Mouse (Mus musculus) G1E (cell line): ENCODE results near the gene Snx8. TPM values are rescaled to one million over a fixed set of nuclear protein-coding genes. Genes with fewer than 3 reads are reported as not detected.

Experiments
- ATAC-seq: 2 replicates; pipeline ENCODE4 v1.8.0; 2016; ENCODE audit warnings: mild to moderate bottlenecking; ENCODE audit not compliant: insufficient number of reproducible peaks, poor library complexity, low FRiP score, severe bottlenecking; ENCODE audit errors: extremely low read depth
- DNase-seq: peaks from one replicate; pipeline ENCODE4 v3.0.0; 2012; ENCODE audit warnings: low spot score
- H3K27me3 ChIP-seq: 2 replicates; pipeline ENCODE4 v1.6.1; 2012; ENCODE audit warnings: mild to moderate bottlenecking, low read length, inconsistent platforms; ENCODE audit not compliant: insufficient read depth
- H3K36me3 ChIP-seq: replicated peaks from 2 replicates; pipeline ENCODE3; 2012; ENCODE audit warnings: mild to moderate bottlenecking, inconsistent platforms
- H3K4me1 ChIP-seq: 2 replicates; pipeline ENCODE4 v1.6.1; 2012; ENCODE audit warnings: low read depth, low read length, inconsistent platforms, mixed read lengths; ENCODE audit not compliant: insufficient read depth
- H3K4me3 ChIP-seq: 2 replicates; pipeline ENCODE4 v1.5.1; 2012; ENCODE audit warnings: low read depth, mild to moderate bottlenecking, inconsistent platforms, low read length, moderate library complexity, mixed read lengths
- H3K9me3 ChIP-seq: replicated peaks from 2 replicates; pipeline ENCODE4 v1.6.1; 2012; ENCODE audit warnings: inconsistent platforms
- CTCF ChIP-seq: IDR thresholded peaks from 2 replicates; pipeline ENCODE4 v1.5.1; 2012; ENCODE audit warnings: low read depth, low read length, inconsistent platforms, mixed read lengths
- GATA1 ChIP-seq: IDR thresholded peaks from 2 replicates; pipeline ENCODE4 v1.6.1; 2012; ENCODE audit warnings: borderline replicate concordance, low read length, inconsistent platforms, mixed read lengths
- GATA2 ChIP-seq: IDR thresholded peaks from 2 replicates; pipeline ENCODE4 v1.6.1; 2012; ENCODE audit warnings: low read depth, low read length, inconsistent platforms, borderline replicate concordance
- POLR2AphosphoS5 ChIP-seq: IDR thresholded peaks from 2 replicates; pipeline ENCODE4 v1.6.1; 2012; ENCODE audit warnings: low read depth, low read length, inconsistent platforms; ENCODE audit not compliant: insufficient replicate concordance
- TAL1 ChIP-seq: conservative IDR thresholded peaks from 2 replicates; pipeline ENCODE4 v1.6.1; 2012; ENCODE audit warnings: low read depth, low read length, inconsistent platforms, mixed read lengths
- polyA plus RNA-seq: library from polyadenylated mRNA; stranded (reverse); fragments of >175 nt; gene quantifications from 2 replicates; pipeline ENCODE4 v1.2.3, GENCODE M21; 2012
- total RNA-seq, 2 experiments: library from RNA; stranded (forward) in 1 of 2; stranded (reverse) in 1 of 2; fragments of 200-1000 nt in 1 of 2; fragments of >200 nt in 1 of 2; fragmentation: Nextera tagmentation in 1 of 2; gene quantifications; 2 replicates each; pipeline ENCODE4 v1.2.3; 2014 to 2017

The Snx8 gene
- total and polyA plus RNA-seq, 3 experiments, result 17.8 to 21.8 (median 19.9) TPM

GRCm38 (mm10) chr5:140324058-140324457 lies 65.0 kb downstream of the Snx8 start:
- peaks cover 65% of the 10 kb centered on the region for H3K36me3 ChIP-seq
- no peak for DNase-seq
- H3K27me3 ChIP-seq, result no peaks in the 10 kb centered on the region
- H3K4me1 ChIP-seq, result peaks cover 41% of the 10 kb centered on the region
- H3K4me3 ChIP-seq, result no peak overlapping the region
- no peaks in the 10 kb centered on the region for H3K9me3 ChIP-seq
- TF ChIP-seq GATA2, result no peak
- no peak for TF ChIP-seq CTCF
- TF ChIP-seq TAL1, result no peak
- no peak for TF ChIP-seq POLR2AphosphoS5
- no peak for TF ChIP-seq GATA1
- no peak for ATAC-seq

GRCm38 (mm10) chr5:140321756-140322575 lies 67.1 kb downstream of the Snx8 start:
- ATAC-seq (no peak), DNase-seq (peak; percentile 19)
- TF ChIP-seq GATA2 (no peak), CTCF (no peak), GATA1 (no peak), TAL1 (no peak), POLR2AphosphoS5 (no peak)
- H3K4me3 ChIP-seq, result peak overlapping the region; percentile 92
- peaks cover 52% of the 10 kb centered on the region for H3K4me1 ChIP-seq
- H3K9me3 ChIP-seq, result no peaks in the 10 kb centered on the region
- no peaks in the 10 kb centered on the region for H3K27me3 ChIP-seq
- H3K36me3 ChIP-seq, result peaks cover 62% of the 10 kb centered on the region

GRCm38 (mm10) chr5:140321042-140321755 lies 67.9 kb downstream of the Snx8 start, which contains the start of the genes Mad1l1 and Nudt1:
TSS of gene Mad1l1 (minus strand) at chr5:140321552.
TSS of gene Nudt1 (plus strand) at chr5:140321656.
- TF ChIP-seq GATA2, result no peak
- no peak for TF ChIP-seq TAL1
- no peak for TF ChIP-seq GATA1
- no peak for TF ChIP-seq POLR2AphosphoS5
- TF ChIP-seq CTCF, result no peak
- H3K4me1 ChIP-seq, result peaks cover 54% of the 10 kb centered on the region

GRCm38 (mm10) chr5:140316716-140317115 lies 72.3 kb downstream of the Snx8 start:
- ATAC-seq, result no peak
- Histone ChIP-seq H3K9me3 (no peaks in the 10 kb centered on the region), H3K4me3 (no peak overlapping the region), H3K27me3 (no peaks in the 10 kb centered on the region), H3K36me3 (peaks cover 81% of the 10 kb centered on the region), H3K4me1 (peaks cover 37% of the 10 kb centered on the region)
- no peak for DNase-seq
- TF ChIP-seq GATA2, result no peak
- TF ChIP-seq POLR2AphosphoS5, result no peak
- TF ChIP-seq GATA1, result no peak
- TF ChIP-seq TAL1, result no peak
- no peak for TF ChIP-seq CTCF

More at GRCm38 (mm10) chr5:140321042-140321755, 67.9 kb downstream of the Snx8 start, which contains the start of the genes Mad1l1 and Nudt1:
- H3K27me3 ChIP-seq, result no peaks in the 10 kb centered on the region
- peaks cover 64% of the 10 kb centered on the region for H3K36me3 ChIP-seq
- H3K4me3 ChIP-seq, result peak within 1 kb of the TSS; percentile 92
- ATAC-seq (peak; percentile 92), DNase-seq (peak; percentile 97)
- H3K9me3 ChIP-seq, result no peaks in the 10 kb centered on the region

- Histone ChIP-seq H3K9me3 (no peaks in the 10 kb centered on the region), H3K4me3 (no peak overlapping the region), H3K27me3 (no peaks in the 10 kb centered on the region), H3K4me1 (no peaks in the 10 kb centered on the region), H3K36me3 (peaks cover 98% of the 10 kb centered on the region)
- ATAC-seq (no peak), DNase-seq (no peak)
- TF ChIP-seq CTCF, result no peak
Observed at GRCm38 (mm10) chr5:140307602-140308001, 81.5 kb downstream of the Snx8 start.

- ATAC-seq, result no peak
- DNase-seq, result no peak
Observed at GRCm38 (mm10) chr5:140306016-140306415, 83.0 kb downstream of the Snx8 start.

More at GRCm38 (mm10) chr5:140306016-140306415, 83.0 kb downstream of the Snx8 start:
- Histone ChIP-seq H3K4me3 (no peak overlapping the region), H3K9me3 (no peaks in the 10 kb centered on the region), H3K4me1 (no peaks in the 10 kb centered on the region), H3K27me3 (no peaks in the 10 kb centered on the region), H3K36me3 (peaks cover 95% of the 10 kb centered on the region)
- no peak for TF ChIP-seq GATA1
- TF ChIP-seq GATA2, result no peak
- no peak for TF ChIP-seq POLR2AphosphoS5
- no peak for TF ChIP-seq TAL1
- no peak for TF ChIP-seq CTCF
